Mouse (Mus musculus) MEL (cell line): Measurements from ENCODE around the gene Herpud1. TPM values are rescaled to one million over a fixed set of nuclear protein-coding genes. Genes with fewer than 3 reads are reported as not detected.

Experiments used
- DNase-seq: peaks from one replicate; pipeline ENCODE4 v3.0.0; 2011; ENCODE audit warnings: low read depth, low spot score
- H3K27ac ChIP-seq: 2 replicates; pipeline ENCODE4 v1.5.1; 2012; ENCODE audit warnings: low read depth, mild to moderate bottlenecking, control low read depth, low read length, moderate library complexity; ENCODE audit not compliant: control insufficient read depth
- H3K27me3 ChIP-seq, 2 experiments: fragments of 150-350 bp in 1 of 2; sonication (generic) in 1 of 2; 2 replicates each; pipeline ENCODE4 v1.6.1; 2012; ENCODE audit warnings: low read length in 2 of 2, mild to moderate bottlenecking in 2 of 2, improper control_type of control experiment in 1 of 2, moderate library complexity in 1 of 2; ENCODE audit not compliant: insufficient read depth in 2 of 2, control insufficient read depth in 1 of 2
- H3K36me3 ChIP-seq, 2 experiments: 2 replicates each; pipeline ENCODE4 v1.6.1; 2012 to 2014; ENCODE audit warnings: low read length in 2 of 2, improper control_type of control experiment in 1 of 2, inconsistent platforms in 1 of 2, mild to moderate bottlenecking in 1 of 2; ENCODE audit not compliant: insufficient read depth in 2 of 2, control insufficient read depth in 1 of 2
- H3K4me1 ChIP-seq, 2 experiments: fragments of 150-350 bp in 1 of 2; sonication (generic) in 1 of 2; 2 replicates each; pipeline ENCODE4 v1.6.1; 2012; ENCODE audit warnings: low read length in 2 of 2, improper control_type of control experiment in 1 of 2, mild to moderate bottlenecking in 1 of 2; ENCODE audit not compliant: insufficient read depth in 2 of 2, control insufficient read depth in 1 of 2
- H3K4me3 ChIP-seq, 2 experiments: fragments of 150-350 bp in 1 of 2; sonication (generic) in 1 of 2; 2 replicates each; pipeline ENCODE4 v1.5.1; 2012; ENCODE audit warnings: low read depth in 2 of 2, low read length in 2 of 2, mild to moderate bottlenecking in 2 of 2, moderate library complexity in 2 of 2, control low read depth in 1 of 2, improper control_type of control experiment in 1 of 2; ENCODE audit not compliant: control insufficient read depth in 1 of 2, insufficient read depth in 1 of 2
- H3K79me2 ChIP-seq: 2 replicates; pipeline ENCODE4 v1.6.1; 2012; ENCODE audit warnings: mild to moderate bottlenecking, low read length, moderate library complexity; ENCODE audit not compliant: control insufficient read depth, poor library complexity, insufficient read depth
- H3K9ac ChIP-seq: 2 replicates; pipeline ENCODE4 v1.6.1; 2012; ENCODE audit warnings: low read depth, mild to moderate bottlenecking, control low read depth, low read length, moderate library complexity; ENCODE audit not compliant: control insufficient read depth, poor library complexity, severe bottlenecking
- H3K9me3 ChIP-seq: fragments of 150-350 bp; sonication (generic); replicated peaks from 2 replicates; pipeline ENCODE4 v1.6.1; 2012; ENCODE audit warnings: mild to moderate bottlenecking, low read length, improper control_type of control experiment, moderate library complexity; ENCODE audit not compliant: insufficient read depth
- CHD2 ChIP-seq: IDR thresholded peaks from 2 replicates; pipeline ENCODE4 v1.6.1; 2011; ENCODE audit warnings: low read length, improper control_type of control experiment
- ELF1 ChIP-seq: IDR thresholded peaks from 2 replicates; pipeline ENCODE4 v1.6.1; 2014; ENCODE audit warnings: low read depth, mild to moderate bottlenecking, inconsistent platforms, low read length, improper control_type of control experiment, moderate library complexity
- EP300 ChIP-seq, 2 experiments: IDR thresholded peaks; 2 replicates each; pipeline ENCODE4 v1.6.1; 2011; ENCODE audit warnings: improper control_type of control experiment in 2 of 2, low read length in 2 of 2, low read depth in 1 of 2, mild to moderate bottlenecking in 1 of 2
- GATA1 ChIP-seq: IDR thresholded peaks from 2 replicates; pipeline ENCODE4 v1.6.1; 2011; ENCODE audit warnings: low read depth, low read length, improper control_type of control experiment
- MAX ChIP-seq: IDR thresholded peaks from 2 replicates; pipeline ENCODE4 v1.6.1; 2011; ENCODE audit warnings: low read length, improper control_type of control experiment
- MAZ ChIP-seq: IDR thresholded peaks from 2 replicates; pipeline ENCODE4 v1.6.1; 2012; ENCODE audit warnings: low read depth, mild to moderate bottlenecking, inconsistent platforms, low read length, improper control_type of control experiment
- MXI1 ChIP-seq: IDR thresholded peaks from 2 replicates; pipeline ENCODE4 v1.6.1; 2011; ENCODE audit warnings: mild to moderate bottlenecking, low read depth, low read length, improper control_type of control experiment
- MYB ChIP-seq: IDR thresholded peaks from 2 replicates; pipeline ENCODE4 v1.6.1; 2011; ENCODE audit warnings: mild to moderate bottlenecking, low read depth, low read length, improper control_type of control experiment
- POLR2AphosphoS2 ChIP-seq: IDR thresholded peaks from 2 replicates; pipeline ENCODE4 v1.6.1; 2011; ENCODE audit warnings: low read length, improper control_type of control experiment
- POLR2AphosphoS5 ChIP-seq: IDR thresholded peaks from 2 replicates; pipeline ENCODE4 v1.6.1; 2012; ENCODE audit warnings: low read depth, borderline replicate concordance, mild to moderate bottlenecking, inconsistent platforms, low read length, moderate library complexity, mixed read lengths
- RAD21 ChIP-seq: IDR thresholded peaks from 2 replicates; pipeline ENCODE4 v1.6.1; 2011; ENCODE audit warnings: mild to moderate bottlenecking, low read depth, low read length, improper control_type of control experiment
- RCOR1 ChIP-seq: IDR thresholded peaks from 2 replicates; pipeline ENCODE4 v1.6.1; 2012; ENCODE audit warnings: low read depth, mild to moderate bottlenecking, inconsistent platforms, low read length, improper control_type of control experiment
- SIN3A ChIP-seq: IDR thresholded peaks from 2 replicates; pipeline ENCODE4 v1.6.1; 2012; ENCODE audit warnings: low read length, improper control_type of control experiment, inconsistent platforms
- TAL1 ChIP-seq: IDR thresholded peaks from 2 replicates; pipeline ENCODE4 v1.6.1; 2012; ENCODE audit warnings: mild to moderate bottlenecking, inconsistent platforms, low read length, moderate library complexity, mixed read lengths
- TBP ChIP-seq: IDR thresholded peaks from 2 replicates; pipeline ENCODE4 v1.8.0; 2011; ENCODE audit warnings: low read depth, low read length, improper control_type of control experiment
- USF2 ChIP-seq, 2 experiments: IDR thresholded peaks; 2 replicates each; pipeline ENCODE4 v1.6.1; 2011 to 2012; ENCODE audit warnings: improper control_type of control experiment in 2 of 2, low read length in 2 of 2, borderline replicate concordance in 1 of 2, inconsistent platforms in 1 of 2, low read depth in 1 of 2, mild to moderate bottlenecking in 1 of 2; ENCODE audit not compliant: insufficient read depth in 1 of 2
- ZC3H11A ChIP-seq: IDR thresholded peaks from 2 replicates; pipeline ENCODE4 v1.6.1; 2012; ENCODE audit warnings: low read depth, mild to moderate bottlenecking, inconsistent platforms, low read length, improper control_type of control experiment
- ZNF384 ChIP-seq: IDR thresholded peaks from 2 replicates; pipeline ENCODE4 v1.6.1; 2012; ENCODE audit warnings: low read depth, mild to moderate bottlenecking, inconsistent platforms, low read length, improper control_type of control experiment
- polyA plus RNA-seq, 2 experiments: library from polyadenylated mRNA; stranded (reverse) in 1 of 2; unstranded in 1 of 2; fragments of >175 nt in 1 of 2; fragments of >200 nt in 1 of 2; gene quantifications; 2 replicates each; pipeline versions ENCODE4 v1.2.1 to v1.2.4; 2012; ENCODE audit warnings: low replicate concordance in 2 of 2, low read depth in 1 of 2; ENCODE audit not compliant: insufficient read length in 2 of 2, insufficient read depth in 1 of 2, missing spikeins in 1 of 2
- total RNA-seq: library from RNA; depleted of rRNA; stranded (reverse); fragments of 300-350 nt; gene quantifications from 2 replicates; pipeline ENCODE4 v1.2.3, GENCODE M21; 2012

Gene Herpud1
- total and polyA plus RNA-seq, 3 experiments, result 66.1 to 66.9 TPM; not detected in 1

DNA sequence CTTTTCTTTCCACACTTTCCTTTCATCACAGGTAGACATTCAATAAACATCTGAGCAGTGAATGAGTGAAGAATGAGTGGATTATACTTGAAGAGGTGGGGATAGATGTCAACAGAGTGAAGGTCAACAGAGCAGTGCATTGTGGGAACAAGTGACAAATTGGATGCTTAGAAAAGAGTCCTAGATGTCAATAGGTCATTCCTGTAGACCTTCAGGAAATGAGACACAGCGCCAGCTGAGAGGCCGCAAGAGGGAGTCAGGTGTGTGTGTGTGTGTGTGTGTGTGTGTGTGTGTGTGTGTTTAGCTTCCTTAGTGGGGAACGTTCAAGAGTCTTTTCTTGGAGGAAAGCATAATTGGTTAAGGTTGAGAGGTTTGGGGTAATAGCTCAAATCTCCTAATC lies 10.1 kb upstream of the Herpud1 start:
- no peak for TF ChIP-seq RAD21
- no peaks in the 10 kb centered on the region for H3K27me3 ChIP-seq
- peaks cover 0 to 11% of the 10 kb centered on the region in 2 experiments; a peak in 2 of 4 replicates for H3K36me3 ChIP-seq
- no peaks in the 10 kb centered on the region for H3K79me2 ChIP-seq
- no peak for DNase-seq
- H3K27ac ChIP-seq, result no peak overlapping the region; the same call in 1 of the 2 replicates
- peak overlapping the region in 1 of 2 experiments; percentile 15; a peak in 1 of 4 replicates for H3K4me3 ChIP-seq
- H3K9me3 ChIP-seq, result no peaks in the 10 kb centered on the region
- peaks cover 3 to 18% of the 10 kb centered on the region in 2 experiments; a peak in 3 of 4 replicates for H3K4me1 ChIP-seq
- no peak overlapping the region for H3K9ac ChIP-seq

DNA sequence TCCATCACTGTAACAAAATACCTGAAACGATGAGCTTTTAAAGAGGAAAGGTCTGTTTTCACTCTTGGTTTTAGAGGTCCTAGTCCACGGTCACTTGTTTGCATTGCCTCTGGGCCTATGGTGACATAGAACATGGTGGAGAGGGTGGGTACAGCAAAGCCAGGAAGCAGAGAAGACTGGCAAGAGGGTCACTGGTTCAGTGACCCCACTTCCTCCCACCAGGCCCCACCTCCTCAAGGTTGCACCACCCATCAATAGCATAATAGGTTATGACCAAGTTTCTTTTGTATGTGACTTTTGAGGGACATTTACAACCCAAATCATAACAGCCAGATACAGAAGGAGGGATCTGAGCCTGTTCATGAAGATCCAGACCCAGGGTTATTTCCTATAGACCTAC lies 9.7 kb upstream of the Herpud1 start:
- H3K27ac ChIP-seq, result no peak overlapping the region
- no peaks in the 10 kb centered on the region for H3K79me2 ChIP-seq
- no peak for DNase-seq
- no peaks in the 10 kb centered on the region for H3K27me3 ChIP-seq
- H3K36me3 ChIP-seq, result peaks cover 0 to 14% of the 10 kb centered on the region in 2 experiments; a peak in 2 of 4 replicates
- no peaks in the 10 kb centered on the region for H3K9me3 ChIP-seq
- peaks cover 3 to 18% of the 10 kb centered on the region in 2 experiments; a peak in 3 of 4 replicates for H3K4me1 ChIP-seq
- TF ChIP-seq ZNF384 (no peak), MYB (no peak), GATA1 (no peak), CHD2 (no peak), TAL1 (no peak), USF2 (IDR thresholded peaks at IDR 0.05; ENCODE audit: borderline replicate concordance in 1 of 2, insufficient read depth in 1 of 2, low read depth in 1 of 2, low read length in 2 of 2) (no peak), SIN3A (no peak), ZC3H11A (no peak), ELF1 (no peak), MXI1 (no peak), RCOR1 (no peak), MAZ (no peak), EP300 (IDR thresholded peaks at IDR 0.05; ENCODE audit: low read depth in 1 of 2, low read length in 2 of 2) (no peak), TBP (no peak), MAX (no peak), POLR2AphosphoS2 (no peak), POLR2AphosphoS5 (no peak)
- H3K9ac ChIP-seq, result no peak overlapping the region
- no peak overlapping the region for H3K4me3 ChIP-seq
